Mouse (Mus musculus) liver, adult 10 weeks (tissue): ENCODE results near the gene Spaca3. TPM values are rescaled to one million over a fixed set of nuclear protein-coding genes. Genes with fewer than 3 reads are reported as not detected.

Source experiments
- polyA plus RNA-seq: library from polyadenylated mRNA; stranded (reverse); fragments of 350-450 nt; fragmentation: Illumina TruSeq; extraction: RNeasy Lipid Tissue Mini Kit (QIAGEN cat#74804); gene quantifications from one replicate; pipeline ENCODE4 v1.2.3, GENCODE M21; 2014; ENCODE audit warnings: low read depth, low replicate concordance

The Spaca3 gene
- not detected for polyA plus RNA-seq

GRCm38 (mm10) chr11:80858065-80858464, at the start of gene Spaca3:
TSS of gene Spaca3 (plus strand) at chr11:80858365.

GRCm38 (mm10) chr11:80809993-80810821, 48.0 kb upstream of the Spaca3 start, which contains the start of gene Tmem98:
TSS of gene Tmem98 (plus strand) at chr11:80810175.

Other genes with a start within 250 kb of the Spaca3 start
- 3.1 TPM for gene Myo1d, start 78.3 kb upstream of the Spaca3 start, polyA plus RNA-seq
- gene Tmem98, start 48.2 kb upstream of the Spaca3 start, polyA plus RNA-seq: 7.2 TPM